Mouse (Mus musculus): ENCODE measurements around the gene Tekt3.

Tekt3 gene

GRCm38 (mm10) chr11:63061446-63061845 lies at the start of gene Tekt3:
Gene Tekt3 (plus strand): TSS chr11:63061654.
- no peak for DNase-seq (ENCODE audit: low spot score in 2 of 2)

- DNase-seq (ENCODE audit: low spot score in 2 of 2), result no peak
Measured at GRCm38 (mm10) chr11:63017327-63018082, 43.9 kb upstream of the Tekt3 start.

GRCm38 (mm10) chr11:63018083-63018622 lies 43.3 kb upstream of the Tekt3 start:
- no peak for DNase-seq (ENCODE audit: low spot score in 2 of 2)

- DNase-seq (ENCODE audit: low spot score in 2 of 2), result peak; percentile 23 to 42
Measured at GRCm38 (mm10) chr11:63020633-63021032, 40.8 kb upstream of the Tekt3 start.

GRCm38 (mm10) chr11:63021141-63021806 lies 40.2 kb upstream of the Tekt3 start:
- DNase-seq (ENCODE audit: low spot score in 2 of 2), result no peak

GRCm38 (mm10) chr11:63023461-63023860 lies 38.0 kb upstream of the Tekt3 start:
- DNase-seq (ENCODE audit: low spot score in 2 of 2), result no peak

- no peak for DNase-seq (ENCODE audit: low spot score in 2 of 2)
Measured at GRCm38 (mm10) chr11:63024136-63024535, 37.3 kb upstream of the Tekt3 start.

GRCm38 (mm10) chr11:63025476-63025875 lies 36.0 kb upstream of the Tekt3 start:
- DNase-seq (ENCODE audit: low spot score in 2 of 2), result no peak

GRCm38 (mm10) chr11:63026651-63027141 lies 34.8 kb upstream of the Tekt3 start:
- DNase-seq (ENCODE audit: low spot score in 2 of 2), result no peak

GRCm38 (mm10) chr11:63028131-63028530 lies 33.3 kb upstream of the Tekt3 start:
- DNase-seq (ENCODE audit: low spot score in 2 of 2), result no peak

- DNase-seq (ENCODE audit: low spot score in 2 of 2), result no peak
Measured at GRCm38 (mm10) chr11:63029148-63029714, 32.2 kb upstream of the Tekt3 start.

- no peak for DNase-seq (ENCODE audit: low spot score in 2 of 2)
Measured at GRCm38 (mm10) chr11:63029721-63030120, 31.7 kb upstream of the Tekt3 start.

- no peak for DNase-seq (ENCODE audit: low spot score in 2 of 2)
Measured at GRCm38 (mm10) chr11:63035420-63036211, 25.8 kb upstream of the Tekt3 start.

- DNase-seq (ENCODE audit: low spot score in 2 of 2), result no peak
Measured at GRCm38 (mm10) chr11:63040002-63040661, 21.3 kb upstream of the Tekt3 start.

GRCm38 (mm10) chr11:63045771-63046170 lies 15.7 kb upstream of the Tekt3 start:
- DNase-seq (ENCODE audit: low spot score in 2 of 2), result no peak

- DNase-seq (ENCODE audit: low spot score in 2 of 2), result peak; percentile 56 to 62
Measured at GRCm38 (mm10) chr11:63046380-63046779, 15.1 kb upstream of the Tekt3 start.

GRCm38 (mm10) chr11:63050362-63050932 lies 11.0 kb upstream of the Tekt3 start:
- no peak for DNase-seq (ENCODE audit: low spot score in 2 of 2)

- DNase-seq (ENCODE audit: low spot score in 2 of 2), result peak; percentile 62 to 64
Measured at GRCm38 (mm10) chr11:63051041-63051440, 10.4 kb upstream of the Tekt3 start.

- DNase-seq (ENCODE audit: low spot score in 2 of 2), result no peak
Measured at GRCm38 (mm10) chr11:63051996-63052395, 9.5 kb upstream of the Tekt3 start.

- DNase-seq (ENCODE audit: low spot score in 2 of 2), result no peak
Measured at GRCm38 (mm10) chr11:63055596-63055995, 5.9 kb upstream of the Tekt3 start.
